Mouse (Mus musculus): ENCODE results near the gene Hs2st1.

The Hs2st1 gene

DNA sequence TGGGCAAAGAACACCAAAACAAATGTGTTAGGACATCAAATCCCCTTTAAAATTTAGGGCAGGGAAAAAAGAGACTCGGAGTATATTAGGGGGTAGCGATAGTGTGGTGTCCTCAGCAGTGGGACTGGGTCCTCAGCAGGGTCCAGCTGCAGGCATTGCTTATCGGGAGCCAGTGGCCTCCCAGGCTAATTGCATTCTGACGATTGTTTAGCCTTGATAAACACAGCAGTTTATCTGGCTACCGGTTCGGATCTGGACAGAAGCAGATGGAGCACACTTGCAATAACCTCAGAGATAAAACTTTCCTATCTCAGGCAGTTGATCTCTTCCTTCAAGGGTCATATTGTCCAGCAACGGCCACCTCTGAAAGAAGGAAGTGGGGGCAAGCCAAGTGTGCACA is 169.1 kb downstream of the Hs2st1 start:
- in situ Hi-C loops (cut with MboI, MseI), result no loop called here

DNA sequence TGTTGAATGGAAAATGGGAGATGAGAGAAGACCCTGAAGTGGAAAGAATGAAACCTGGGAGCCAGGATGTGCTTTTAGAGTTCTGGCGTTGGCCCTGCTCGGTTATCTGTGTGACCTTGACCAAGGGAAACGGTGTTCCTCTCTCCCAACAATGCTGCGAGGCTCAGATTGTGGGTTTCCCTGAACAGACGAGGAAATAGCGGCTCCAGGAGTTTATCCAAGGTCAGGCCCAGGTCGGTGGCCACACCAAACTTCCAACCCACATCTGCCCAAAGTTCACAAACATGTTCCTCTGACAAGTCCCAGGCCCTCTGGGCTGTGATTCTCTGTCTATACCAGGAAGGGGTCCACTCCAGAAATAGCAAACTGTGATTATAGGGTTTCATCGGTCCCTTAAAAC is 169.6 kb downstream of the Hs2st1 start:
- in situ Hi-C loops (cut with MboI, MseI), result no loop called here

DNA sequence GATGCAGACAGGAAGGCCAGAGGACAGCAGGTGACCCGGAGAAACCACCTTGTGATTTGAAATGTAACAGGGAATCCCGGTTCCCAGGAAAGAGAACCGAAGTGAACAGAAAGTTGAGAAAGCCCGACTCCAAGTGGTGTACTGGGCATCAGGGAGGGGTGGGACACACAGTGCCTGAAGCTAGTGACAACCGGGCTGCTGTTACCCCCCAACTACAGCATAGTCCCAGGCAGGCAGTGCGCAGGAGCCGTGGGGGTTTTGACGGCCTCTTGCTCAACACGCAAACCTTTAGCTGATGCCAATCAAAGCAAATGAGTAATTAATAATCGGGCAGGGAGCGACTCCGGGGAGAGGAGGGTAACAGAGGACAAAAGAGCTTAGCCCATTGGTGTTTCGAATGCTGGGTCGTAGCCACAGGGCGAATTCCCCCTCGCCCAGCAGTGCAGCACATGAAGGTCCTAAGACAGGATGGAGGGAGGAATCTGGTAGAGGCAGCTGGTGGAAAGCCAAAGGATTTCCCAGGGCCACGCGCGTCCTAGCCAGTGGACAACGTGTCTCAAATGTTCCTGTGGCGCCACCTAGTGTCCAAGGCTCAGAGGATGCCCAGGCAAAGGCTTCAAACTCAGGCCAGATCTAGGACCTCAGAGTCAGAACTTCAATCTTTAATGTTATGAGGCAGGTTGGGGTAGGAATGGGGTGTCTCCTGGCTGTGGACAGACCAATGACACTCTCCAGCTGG is 170.5 kb downstream of the Hs2st1 start:
- in situ Hi-C loops (cut with MboI, MseI), result no loop called here

DNA sequence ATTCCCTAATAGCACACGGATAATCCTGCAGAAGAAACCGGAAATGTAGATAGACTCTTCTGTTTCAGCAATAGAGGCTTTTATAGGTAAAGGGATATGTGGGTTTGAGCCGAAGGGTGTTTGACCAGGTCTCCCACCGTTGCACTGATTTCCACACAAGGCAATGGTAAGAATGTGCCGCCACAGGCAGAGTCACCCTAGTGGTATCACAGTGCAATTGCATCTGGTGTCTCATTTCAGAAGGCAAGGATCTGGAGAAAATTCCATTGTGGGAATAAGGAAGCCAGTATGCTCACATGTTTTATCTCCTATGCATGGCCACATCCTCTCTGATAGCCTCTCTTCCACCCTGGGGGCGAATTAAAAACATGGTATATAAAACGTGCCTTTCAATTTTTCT is 171.8 kb downstream of the Hs2st1 start:
- in situ Hi-C loops (cut with MboI, MseI), result no loop called here

GRCm38 (mm10) chr3:144396478-144396877 is 173.5 kb downstream of the Hs2st1 start:
- in situ Hi-C loops (cut with MboI, MseI), result no loop called here

- in situ Hi-C loops (cut with MboI, MseI), result no loop called here
These were observed 175.5 kb downstream of the Hs2st1 start for GRCm38 (mm10) chr3:144394454-144394943.

DNA sequence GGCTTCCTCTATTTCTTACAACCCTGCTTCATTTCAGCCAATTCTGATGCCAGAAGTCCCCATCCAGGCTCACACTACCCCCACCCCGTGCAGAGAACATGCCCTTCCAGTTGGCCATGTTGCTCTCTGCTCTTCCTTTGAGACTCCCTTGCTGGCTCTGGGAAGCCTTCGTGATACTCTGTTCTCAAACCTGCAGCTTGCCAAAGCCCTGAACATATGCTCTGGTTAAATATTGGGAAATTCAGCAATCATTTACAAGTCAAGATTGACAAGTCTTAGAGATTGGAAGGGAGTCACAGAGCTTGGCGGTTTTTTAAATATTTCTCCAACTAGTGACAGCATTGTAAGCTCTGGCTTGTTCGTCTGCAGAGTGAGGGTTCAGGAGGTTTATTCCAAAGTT is 183.5 kb downstream of the Hs2st1 start:
- in situ Hi-C loops (cut with MboI, MseI), result no loop called here

DNA sequence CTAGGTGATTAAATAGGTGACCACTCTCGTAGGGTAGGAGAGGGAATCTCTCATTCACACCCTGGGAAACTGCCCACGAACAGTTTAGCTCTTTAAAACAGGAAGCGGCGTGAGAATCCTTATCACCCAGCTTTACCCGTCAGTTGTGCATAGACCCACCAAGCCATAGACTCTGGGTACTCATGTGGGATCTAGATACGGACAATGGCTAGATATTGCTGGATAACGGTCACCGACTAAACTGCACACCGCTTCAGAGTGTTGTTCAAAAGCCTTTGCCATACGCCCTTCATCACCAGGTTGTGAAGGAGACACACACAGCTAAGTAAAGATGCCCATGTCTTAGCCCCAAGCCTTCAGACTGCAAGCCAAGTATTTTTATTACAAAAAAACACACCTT is 185.3 kb downstream of the Hs2st1 start:
- in situ Hi-C loops (cut with MboI, MseI), result no loop called here

- in situ Hi-C loops (cut with MboI, MseI), result no loop called here
These were observed 188.5 kb downstream of the Hs2st1 start for GRCm38 (mm10) chr3:144381431-144381980.

- in situ Hi-C loops (cut with MboI, MseI), result no loop called here
These were observed 189.1 kb downstream of the Hs2st1 start for GRCm38 (mm10) chr3:144380921-144381320.

DNA sequence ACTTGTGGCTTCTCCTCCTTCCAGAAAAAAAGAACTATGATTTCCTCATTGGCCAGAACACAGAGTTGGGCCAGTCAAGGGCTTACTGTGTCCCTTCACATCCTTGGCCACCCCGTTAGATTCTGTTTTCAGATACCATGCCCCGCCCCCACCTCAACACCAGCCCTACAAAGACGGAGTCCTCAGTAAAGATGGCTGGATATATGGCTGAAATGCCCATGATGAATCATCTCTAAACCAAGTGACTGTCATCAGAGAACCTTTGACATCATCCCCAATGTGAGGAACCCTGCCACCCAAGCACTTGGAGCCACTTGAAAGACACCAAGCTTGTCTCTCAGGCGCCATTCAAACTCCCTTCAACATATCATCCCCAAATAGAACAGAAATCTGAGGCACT is 190.2 kb downstream of the Hs2st1 start:
- in situ Hi-C loops (cut with MboI, MseI), result no loop called here

Data from regulatory T cell (primary cell).